Comparison of ENCODE assay signal across 33 mouse cellular contexts in genomic region chr13:120300853-120301252, GRCm38 (mm10). TPM values are rescaled to one million over a fixed set of nuclear protein-coding genes. Genes with fewer than 3 reads are reported as not detected.
"Had no signal": no experiment of that assay in that cellular context is flagged by ENCODE, and none has a peak within 500 bp of the region (broad histone marks: within the 10 kb centered on the region; RNA-seq: fewer than 3 reads in every experiment).

No protein-coding gene starts in this region.

- H3K27me3 ChIP-seq: kidney, embryonic 15.5 days; limb, embryonic 13.5 days; liver, embryonic 12.5 days; liver, embryonic 15.5 days; megakaryocyte, embryonic 14.5 days; midbrain, embryonic 13.5 days; neural tube, embryonic 13.5 days had no signal

- H3K36me3 ChIP-seq: kidney, embryonic 15.5 days; limb, embryonic 10.5 days; limb, embryonic 13.5 days; liver, embryonic 12.5 days; liver, embryonic 15.5 days; midbrain, embryonic 10.5 days; midbrain, embryonic 13.5 days; neural tube, embryonic 13.5 days had no signal

- H3K27ac ChIP-seq: kidney, embryonic 15.5 days; left cerebral cortex, adult 2 months; limb, embryonic 10.5 days; limb, embryonic 13.5 days; liver, embryonic 12.5 days; liver, embryonic 15.5 days; midbrain, embryonic 10.5 days; midbrain, embryonic 13.5 days; neural tube, embryonic 13.5 days; stomach, postnatal 0 days had no signal

- H3K9ac ChIP-seq: kidney, embryonic 15.5 days; limb, embryonic 13.5 days; liver, embryonic 12.5 days; liver, embryonic 15.5 days; midbrain, embryonic 13.5 days; neural tube, embryonic 13.5 days had no signal

- H3K9me3 ChIP-seq: kidney, embryonic 15.5 days; limb, embryonic 10.5 days; limb, embryonic 13.5 days; liver, embryonic 12.5 days; liver, embryonic 15.5 days; megakaryocyte, embryonic 14.5 days; midbrain, embryonic 10.5 days; midbrain, embryonic 13.5 days; neural tube, embryonic 13.5 days had no signal

- DNase-seq: kidney, adult 11 months; kidney, adult 8-10 months; kidney, postnatal 10 days; kidney, postnatal 36 days; layer of hippocampus, postnatal 36 days; liver; lung, adult 2 months; lung, postnatal 14 days; retina, postnatal 1 day; right cerebral cortex, postnatal 25 days; spleen, adult 18-20 months had no signal

- H3K4me3 ChIP-seq: kidney, embryonic 15.5 days; left cerebral cortex, adult 2 months; limb, embryonic 10.5 days; limb, embryonic 13.5 days; liver, embryonic 12.5 days; liver, embryonic 15.5 days; midbrain, embryonic 10.5 days; midbrain, embryonic 13.5 days; myocyte; neural tube, embryonic 13.5 days had no signal

- H3K4me1 ChIP-seq: kidney, embryonic 15.5 days; limb, embryonic 10.5 days; limb, embryonic 13.5 days; liver, embryonic 12.5 days; liver, embryonic 15.5 days; midbrain, embryonic 10.5 days; midbrain, embryonic 13.5 days; neural tube, embryonic 13.5 days had no signal

- H3K4me2 ChIP-seq: kidney, embryonic 15.5 days; limb, embryonic 13.5 days; liver, embryonic 12.5 days; liver, embryonic 15.5 days; midbrain, embryonic 13.5 days; neural tube, embryonic 13.5 days had no signal

RNA-seq across cellular contexts. Expression of gene BC147527, which starts 0.7 kb away (rescaled TPM):
- total RNA-seq: layer of hippocampus, postnatal 10 days; layer of hippocampus, postnatal 36 days; left cerebral cortex, adult 2 months; left cerebral cortex, postnatal 10 days had no signal
- polyA plus RNA-seq: limb, embryonic 10.5 days; midbrain, embryonic 16.5 days; myocyte had no signal

RNA-seq across cellular contexts. Expression of gene Tcstv3, which starts 15.8 kb away (rescaled TPM):
- total RNA-seq: layer of hippocampus, adult 8-10 months; layer of hippocampus, postnatal 10 days; layer of hippocampus, postnatal 36 days; left cerebral cortex, adult 2 months; left cerebral cortex, postnatal 10 days; monocyte, adult 5-6 weeks; neutrophil, adult 5-6 weeks had no signal
- polyA plus RNA-seq: kidney, embryonic 15.5 days; limb, embryonic 10.5 days; limb, embryonic 13.5 days; liver, embryonic 12.5 days; liver, embryonic 15.5 days; lung, adult 2 months; lung, embryonic 16.5 days; midbrain, embryonic 10.5 days; midbrain, embryonic 13.5 days; midbrain, embryonic 16.5 days; myocyte; neural tube, embryonic 13.5 days; stomach, embryonic 14.5 days; stomach, postnatal 0 days; thymus, postnatal 0 days; urinary bladder, adult 2 months had no signal

RNA-seq across cellular contexts. Expression of gene AF067061, which starts 37.9 kb away (rescaled TPM):
- total RNA-seq: layer of hippocampus, adult 8-10 months; layer of hippocampus, postnatal 10 days; layer of hippocampus, postnatal 36 days; left cerebral cortex, adult 2 months; left cerebral cortex, postnatal 10 days; monocyte, adult 5-6 weeks had no signal
- polyA plus RNA-seq: kidney, embryonic 15.5 days; limb, embryonic 10.5 days; limb, embryonic 13.5 days; liver, embryonic 12.5 days; liver, embryonic 15.5 days; lung, adult 2 months; lung, embryonic 16.5 days; midbrain, embryonic 10.5 days; midbrain, embryonic 13.5 days; midbrain, embryonic 16.5 days; myocyte; neural tube, embryonic 13.5 days; stomach, embryonic 14.5 days; stomach, postnatal 0 days; thymus, postnatal 0 days; urinary bladder, adult 2 months had no signal
